Mouse (Mus musculus) T-cell, adult 2 months (primary cell): ENCODE results near the gene Kif11.

Experiments
- DNase-seq: peaks from one replicate; pipeline ENCODE4 v3.0.0; 2022; ENCODE audit warnings: low spot score

Kif11 gene

GRCm38 (mm10) chr19:37377404-37377990 lies 1.3 kb downstream of the Kif11 start:
- no peak for DNase-seq

- no peak for DNase-seq
These were observed 2.6 kb downstream of the Kif11 start for GRCm38 (mm10) chr19:37378816-37379215.

GRCm38 (mm10) chr19:37386126-37386525 lies 9.9 kb downstream of the Kif11 start:
- DNase-seq, result no peak

GRCm38 (mm10) chr19:37391869-37392268 lies 15.7 kb downstream of the Kif11 start:
- no peak for DNase-seq

GRCm38 (mm10) chr19:37396279-37396678 lies 20.1 kb downstream of the Kif11 start:
- no peak for DNase-seq

GRCm38 (mm10) chr19:37400936-37401335 lies 24.7 kb downstream of the Kif11 start:
- DNase-seq, result no peak

GRCm38 (mm10) chr19:37418294-37418693 lies 42.1 kb downstream of the Kif11 start:
- DNase-seq, result peak; percentile 32

- DNase-seq, result peak; percentile 58
These were observed 43.4 kb downstream of the Kif11 start for GRCm38 (mm10) chr19:37419613-37420012.

GRCm38 (mm10) chr19:37428589-37428988 lies 52.4 kb downstream of the Kif11 start:
- DNase-seq, result no peak

GRCm38 (mm10) chr19:37431139-37431756 lies 55.0 kb downstream of the Kif11 start:
- no peak for DNase-seq

GRCm38 (mm10) chr19:37432868-37433570 lies 56.8 kb downstream of the Kif11 start:
- no peak for DNase-seq

GRCm38 (mm10) chr19:37433895-37434262 lies 57.7 kb downstream of the Kif11 start:
- no peak for DNase-seq

- peak; percentile 28 for DNase-seq
These were observed 58.2 kb downstream of the Kif11 start, which contains the start of gene Hhex for GRCm38 (mm10) chr19:37434263-37434951. Gene Hhex, plus strand, starts transcription at chr19:37434810.

GRCm38 (mm10) chr19:37435041-37435852 lies 59.0 kb downstream of the Kif11 start:
- peak; percentile 7 for DNase-seq

- no peak for DNase-seq
These were observed 59.6 kb downstream of the Kif11 start for GRCm38 (mm10) chr19:37435853-37436174.

GRCm38 (mm10) chr19:37436514-37437288 lies 60.5 kb downstream of the Kif11 start:
- DNase-seq, result no peak

GRCm38 (mm10) chr19:37437289-37437606 lies 61.0 kb downstream of the Kif11 start:
- no peak for DNase-seq

GRCm38 (mm10) chr19:37440181-37440580 lies 64.0 kb downstream of the Kif11 start:
- DNase-seq, result no peak

GRCm38 (mm10) chr19:37440708-37441475 lies 64.7 kb downstream of the Kif11 start:
- no peak for DNase-seq

GRCm38 (mm10) chr19:37442524-37443286 lies 66.5 kb downstream of the Kif11 start:
- DNase-seq, result no peak
